Mouse (Mus musculus): Measurements from ENCODE around the gene Ccz1.
"Not testable (repeated sequence)": the region's sequence is repeated elsewhere in the genome, so short reads cannot be mapped to it uniquely, and the experiment has no call there.

The Ccz1 gene

DNA sequence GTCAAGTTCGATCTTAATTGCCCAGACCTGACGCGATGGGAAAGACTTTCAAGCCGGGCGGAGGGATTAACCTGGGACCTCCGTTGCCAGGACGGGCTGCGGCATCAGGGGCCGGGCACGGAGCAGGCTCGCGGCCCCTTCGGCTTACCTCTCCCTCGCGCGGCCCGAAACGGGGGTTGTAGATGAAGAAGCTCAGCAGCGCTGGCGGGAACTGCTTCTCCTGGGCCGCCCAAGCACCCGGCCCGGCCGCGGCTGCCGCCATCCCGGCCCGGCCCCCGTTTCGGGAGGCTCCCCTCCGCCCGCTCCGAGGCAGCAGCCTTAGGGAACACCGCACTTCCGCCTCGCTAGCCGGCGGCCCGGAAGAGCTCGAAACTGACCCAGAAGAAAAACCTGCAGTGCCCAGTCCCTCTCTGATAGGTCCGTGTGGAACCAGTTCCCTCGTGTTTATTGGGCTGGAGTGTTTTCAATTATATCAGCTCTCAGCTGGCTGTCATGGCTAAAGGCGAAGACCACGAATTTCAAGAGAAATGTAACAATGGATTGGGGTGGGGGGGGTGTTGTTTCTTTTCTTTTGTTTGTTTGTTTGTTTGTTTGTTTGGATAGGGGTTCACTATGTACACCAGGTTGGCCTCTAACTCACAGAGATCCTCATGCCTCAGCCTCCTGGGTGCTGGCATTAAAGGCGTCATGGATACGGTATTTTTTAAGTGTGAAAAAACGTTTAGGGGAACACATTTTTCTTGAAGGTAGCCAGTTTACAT lies at the start of gene Ccz1:
Gene Ccz1 (minus strand): TSS at position 327 of the 761 bp plus-strand sequence.
- in situ Hi-C loops (cut with MboI, MseI): no loop called here

DNA sequence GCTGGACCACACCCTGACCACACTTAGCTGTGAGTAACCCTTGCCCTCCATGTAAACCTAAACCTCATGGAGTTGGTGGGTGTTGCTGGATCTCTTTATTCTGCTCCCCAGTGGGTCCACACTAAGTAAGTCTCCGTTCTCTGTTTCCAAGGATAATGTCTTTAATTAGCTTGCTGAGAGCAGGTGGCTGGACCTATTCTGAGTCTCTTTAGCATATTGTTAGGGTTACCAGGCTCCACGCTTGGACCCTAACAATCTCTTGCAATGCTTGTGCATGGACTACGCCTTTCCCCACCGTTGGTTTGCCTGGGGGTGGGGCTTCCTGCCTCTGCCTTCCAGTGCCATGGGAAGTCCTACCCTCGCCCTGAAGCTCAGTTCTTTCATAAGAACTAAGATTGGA lies 49.4 kb upstream of the Ccz1 start:
- in situ Hi-C loops (cut with MboI, MseI): no loop called here

- in situ Hi-C loops (cut with MboI, MseI): no loop called here
Measured at GRCm38 (mm10) chr5:144054340-144054739, 39.7 kb upstream of the Ccz1 start.

- in situ Hi-C loops (cut with MboI, MseI): no loop called here
Measured at GRCm38 (mm10) chr5:144053450-144053849, 38.8 kb upstream of the Ccz1 start.

- in situ Hi-C loops (cut with MboI, MseI): no loop called here
Measured at GRCm38 (mm10) chr5:144051268-144051667, 36.6 kb upstream of the Ccz1 start.

DNA sequence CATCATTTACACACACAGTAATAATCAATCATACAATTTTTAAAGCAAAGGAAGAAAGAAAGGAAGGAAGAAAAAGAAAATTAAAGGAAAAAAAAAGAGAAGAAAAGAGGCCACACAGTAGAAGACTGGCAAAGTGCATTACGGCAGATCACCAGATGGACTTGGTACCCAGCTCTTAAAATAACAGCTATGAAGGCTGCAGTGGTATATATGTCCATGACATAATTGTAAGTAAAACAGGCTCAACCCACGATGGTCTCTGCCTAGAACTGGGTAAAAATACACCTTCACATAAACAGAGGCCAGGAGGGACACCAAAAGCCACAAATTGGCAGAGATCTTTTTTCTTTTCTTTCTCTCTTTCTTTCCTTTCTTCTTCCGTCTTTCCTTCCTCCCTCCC lies 35.2 kb upstream of the Ccz1 start:
- in situ Hi-C loops (cut with MboI, MseI): no loop called here

DNA sequence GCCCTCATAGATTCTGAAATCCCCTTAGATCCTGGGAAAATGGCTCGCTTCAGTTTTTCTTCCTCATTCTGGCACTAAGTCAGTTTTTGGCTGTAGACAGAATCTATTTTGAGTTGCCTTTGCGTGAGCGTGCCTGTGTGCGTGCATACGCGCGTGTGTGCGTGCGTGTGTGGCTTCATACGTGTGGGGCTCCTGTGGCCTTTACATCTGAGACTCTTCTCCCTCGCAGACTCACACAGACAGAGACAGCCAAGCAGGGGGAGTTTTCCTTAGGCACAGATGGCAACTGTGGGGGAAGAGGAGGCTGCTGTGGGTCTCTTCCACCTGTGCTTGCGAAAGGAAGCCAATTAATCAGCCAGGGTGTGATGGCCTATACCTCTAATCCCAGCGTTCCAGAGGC lies 32.6 kb upstream of the Ccz1 start:
- in situ Hi-C loops (cut with MboI, MseI): no loop called here

DNA sequence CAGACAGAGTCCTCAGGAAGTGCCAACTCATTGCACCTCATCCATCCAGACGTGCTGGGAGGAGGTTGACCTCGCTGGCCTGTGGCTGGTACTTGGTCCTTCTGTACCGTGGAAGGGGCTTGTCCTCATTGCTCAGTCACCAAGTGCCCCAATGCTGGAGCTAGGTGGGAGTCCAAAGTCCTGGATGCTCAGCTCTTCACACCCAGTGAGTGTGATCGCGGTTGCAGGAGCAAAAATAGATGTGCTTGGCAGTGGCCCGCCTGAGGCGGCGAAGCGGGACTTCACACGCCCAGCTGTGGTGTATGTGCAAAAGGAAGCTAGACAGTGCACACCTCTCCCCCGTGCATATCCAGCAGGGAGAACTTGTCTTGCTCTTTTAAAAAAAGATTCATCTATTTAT lies 28.5 kb upstream of the Ccz1 start:
- in situ Hi-C loops (cut with MboI, MseI): loop anchor here (5.0 kb wide), 1 partner anchor 109 kb away; no protein-coding TSS in a partner anchor

DNA sequence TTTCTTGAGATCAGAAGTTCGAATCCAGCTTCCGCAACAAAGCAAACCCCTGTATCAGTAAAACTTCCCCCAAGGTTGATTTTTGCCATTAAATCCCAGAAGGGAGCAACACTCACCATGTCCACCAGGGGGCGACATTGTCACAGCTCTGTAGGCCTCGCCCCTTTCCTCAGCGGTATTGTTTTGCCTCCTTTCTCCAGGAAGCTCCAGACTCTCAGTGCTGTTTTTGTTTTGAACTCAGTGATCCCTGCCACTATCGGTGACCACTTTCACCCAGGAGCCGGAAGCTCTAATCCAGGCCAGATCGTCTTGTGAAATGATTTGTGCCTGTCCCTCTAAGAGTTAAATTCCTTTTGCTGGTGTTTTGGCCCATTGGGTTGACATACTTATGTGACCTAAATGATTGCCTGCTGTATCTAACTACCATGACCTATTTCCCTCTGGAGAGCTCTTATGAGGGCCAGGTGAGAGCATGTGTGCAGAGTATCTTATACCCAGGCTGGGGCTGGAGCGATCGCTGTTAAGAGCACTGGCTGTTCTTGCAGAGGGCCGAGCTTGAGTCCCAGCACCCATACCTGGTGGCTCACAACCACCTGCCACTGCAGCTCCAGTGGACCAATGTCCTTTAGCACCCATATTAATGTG lies 26.2 kb upstream of the Ccz1 start:
- in situ Hi-C loops (cut with MboI, MseI): loop anchor here (5.0 kb wide), 1 partner anchor 111 kb away; no protein-coding TSS in a partner anchor

- in situ Hi-C loops (cut with MboI, MseI): loop anchor here (5.0 kb wide), 1 partner anchor 112 kb away; no protein-coding TSS in a partner anchor
Measured at GRCm38 (mm10) chr5:144039886-144040285, 25.2 kb upstream of the Ccz1 start.

DNA sequence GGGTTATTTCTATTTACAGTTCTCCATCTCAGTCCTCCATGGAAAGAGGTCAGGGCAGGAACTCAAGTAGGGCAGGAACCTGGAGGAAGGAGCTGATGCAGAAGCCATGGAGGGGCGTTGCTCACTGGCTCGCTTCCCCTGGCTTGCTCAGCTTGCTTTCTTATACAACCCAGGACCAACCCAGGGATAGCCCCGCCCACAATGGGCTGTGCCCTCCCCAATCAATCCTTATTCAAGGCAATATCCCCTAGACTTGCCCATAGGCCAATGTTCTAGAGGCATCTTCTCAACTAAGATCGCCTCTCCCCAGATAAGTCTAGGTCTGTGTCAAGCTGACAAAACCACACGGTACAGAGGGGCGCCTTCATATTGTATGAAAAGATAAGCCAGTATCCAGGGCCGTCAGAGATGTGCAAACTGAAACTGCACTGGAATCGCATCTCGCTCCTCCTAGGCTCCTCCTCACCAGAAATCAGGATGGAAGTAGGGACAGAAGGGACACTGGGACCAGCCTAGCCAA lies 24.5 kb upstream of the Ccz1 start:
- in situ Hi-C loops (cut with MboI, MseI): no loop called here

DNA sequence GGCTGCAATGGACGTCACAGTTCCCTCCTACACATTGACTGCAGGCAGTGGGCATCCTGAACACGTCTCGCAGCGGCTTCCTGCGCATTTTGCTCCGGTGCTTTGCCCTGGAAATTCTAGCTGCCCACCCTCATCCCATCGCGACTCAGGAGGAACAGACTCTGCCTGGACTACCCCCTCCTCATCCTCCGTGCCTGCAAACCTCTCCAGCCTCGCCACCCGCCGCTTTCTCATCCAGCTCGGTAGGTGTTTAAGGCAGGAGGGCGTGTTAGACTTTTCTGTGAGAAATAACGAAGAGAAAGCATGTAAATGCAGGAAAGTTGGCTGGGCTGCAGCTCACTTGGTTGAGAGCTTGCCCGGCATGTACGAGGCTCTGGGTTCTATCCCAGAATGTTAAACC lies 22.3 kb upstream of the Ccz1 start:
- in situ Hi-C loops (cut with MboI, MseI): no loop called here

DNA sequence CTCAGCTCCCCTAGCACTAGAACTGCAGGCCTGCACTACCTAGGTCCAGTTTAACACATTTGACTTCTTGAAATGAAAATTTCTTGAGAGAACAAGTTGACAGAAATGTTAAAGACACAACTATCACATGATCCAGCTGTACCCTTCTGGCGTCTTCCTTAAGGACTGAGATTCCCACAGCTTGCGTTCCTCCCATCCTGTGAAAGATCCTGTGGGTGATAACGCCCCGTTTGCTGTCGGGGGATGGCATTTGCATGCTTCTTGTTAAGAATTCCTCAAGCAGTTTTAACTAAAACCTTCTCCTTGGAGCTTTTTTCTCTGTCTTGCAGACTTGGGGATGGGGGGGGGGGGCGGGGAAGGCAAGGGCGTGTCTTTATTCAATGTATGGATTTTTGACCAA lies 19.9 kb upstream of the Ccz1 start:
- in situ Hi-C loops (cut with MboI, MseI): no loop called here

DNA sequence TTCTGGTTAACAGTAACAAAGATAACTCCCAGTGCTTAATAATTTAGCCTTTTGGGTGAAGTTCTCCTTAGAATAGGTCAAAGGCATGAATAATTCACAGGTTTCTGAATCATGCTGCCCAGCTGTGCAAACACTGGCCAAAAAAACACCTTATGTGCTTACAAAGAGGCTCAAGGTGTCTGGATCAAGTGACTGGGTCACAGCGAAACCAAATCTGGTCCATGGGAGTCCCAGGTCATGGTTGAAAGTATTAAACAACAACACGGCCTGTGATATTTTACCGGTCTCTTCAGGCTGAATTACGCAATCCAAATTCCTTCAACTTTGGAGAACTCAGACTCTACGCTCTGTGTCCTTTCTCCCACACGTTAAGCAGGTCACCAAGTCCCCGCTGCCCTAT lies 17.8 kb upstream of the Ccz1 start:
- in situ Hi-C loops (cut with MboI, MseI): no loop called here

- in situ Hi-C loops (cut with MboI, MseI): no loop called here
Measured at GRCm38 (mm10) chr5:144026620-144027263, 12.1 kb upstream of the Ccz1 start, which contains the start of gene Ocm. TSS of gene Ocm (minus strand) at chr5:144026670.

- in situ Hi-C loops (cut with MboI, MseI): no loop called here
Measured at GRCm38 (mm10) chr5:144015845-144016244, 1.2 kb upstream of the Ccz1 start.

DNA sequence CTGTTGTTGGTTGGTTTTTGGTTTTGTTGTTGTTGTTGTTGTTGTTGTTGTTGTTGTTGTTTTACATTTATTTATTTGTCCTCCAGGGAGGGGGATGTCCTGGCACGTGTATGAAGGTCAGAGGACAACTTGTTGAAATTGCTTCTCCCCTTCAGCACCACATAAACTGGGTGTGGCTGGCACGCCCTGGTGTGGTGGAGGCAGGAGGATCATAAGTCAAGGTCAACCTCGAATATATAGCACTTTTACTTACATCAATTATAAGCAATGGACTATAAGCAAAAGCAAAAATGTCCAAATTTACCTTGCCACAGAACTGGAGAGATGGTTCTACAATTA lies 604 bp upstream of the Ccz1 start:
- in situ Hi-C loops (cut with MboI, MseI): no loop called here

DNA sequence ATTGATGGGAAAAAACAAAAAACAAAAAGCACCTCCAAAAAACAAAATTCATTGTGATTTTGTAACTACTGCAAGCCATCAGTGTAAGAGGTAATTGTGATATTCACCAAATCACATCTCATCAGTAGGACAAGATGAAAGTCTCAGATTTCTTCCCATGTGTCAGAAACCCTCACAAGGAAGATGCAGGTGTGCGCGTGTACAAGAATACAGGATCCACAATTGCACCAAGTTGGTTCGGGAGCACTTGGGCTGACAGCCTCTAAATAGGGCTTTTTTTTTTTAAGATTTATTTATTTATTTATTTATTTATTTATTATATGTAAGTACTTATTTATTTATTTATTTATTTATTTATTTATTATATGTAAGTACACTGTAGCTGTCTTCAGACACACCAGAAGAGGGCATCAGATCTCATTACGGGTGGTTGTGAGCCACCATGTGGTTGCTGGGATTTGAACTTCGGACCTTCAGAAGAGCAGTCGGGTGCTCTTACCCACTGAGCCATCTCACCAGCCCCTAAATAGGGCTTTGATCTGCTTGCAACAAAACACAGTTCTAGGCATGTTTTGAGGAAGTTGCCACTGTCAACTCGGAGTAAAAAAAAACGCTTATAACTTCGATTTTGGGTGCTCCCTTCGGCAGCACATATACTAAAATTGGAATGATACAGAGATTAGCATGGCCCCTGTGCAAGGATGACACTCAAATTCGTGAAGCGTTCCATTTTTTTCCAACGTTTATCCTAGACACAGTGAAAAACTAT lies 1.1 kb downstream of the Ccz1 start:
- in situ Hi-C loops (cut with MboI, MseI): not testable (repeated sequence)

GRCm38 (mm10) chr5:144002461-144003192 lies 12.1 kb downstream of the Ccz1 start:
- in situ Hi-C loops (cut with MboI, MseI): no loop called here

DNA sequence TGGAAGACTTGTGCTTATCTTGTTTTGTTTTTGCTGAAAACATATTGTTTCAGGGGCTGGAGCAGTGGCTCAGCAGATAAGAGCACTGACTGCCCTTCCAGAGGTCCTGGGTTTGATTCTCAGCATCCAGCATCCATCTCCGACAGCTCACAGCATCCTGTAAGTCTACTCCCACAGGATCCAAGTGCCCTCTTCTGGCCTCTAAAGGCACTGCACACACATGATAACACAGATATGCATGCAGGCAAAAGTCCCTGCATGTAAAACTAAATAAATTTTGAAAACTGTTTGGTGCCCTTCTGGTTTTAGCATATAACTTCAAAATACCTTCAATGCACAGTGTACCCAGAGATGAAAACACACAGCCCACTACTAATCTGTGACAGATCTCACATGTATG lies 15.3 kb downstream of the Ccz1 start:
- in situ Hi-C loops (cut with MboI, MseI): loop anchor here (10.0 kb wide), 1 partner anchor 785 kb away; no protein-coding TSS in a partner anchor

Measured in T-helper 1 cell (primary cell).